Comparison of ENCODE assay signal across 18 mouse cellular contexts in the genomic region with DNA sequence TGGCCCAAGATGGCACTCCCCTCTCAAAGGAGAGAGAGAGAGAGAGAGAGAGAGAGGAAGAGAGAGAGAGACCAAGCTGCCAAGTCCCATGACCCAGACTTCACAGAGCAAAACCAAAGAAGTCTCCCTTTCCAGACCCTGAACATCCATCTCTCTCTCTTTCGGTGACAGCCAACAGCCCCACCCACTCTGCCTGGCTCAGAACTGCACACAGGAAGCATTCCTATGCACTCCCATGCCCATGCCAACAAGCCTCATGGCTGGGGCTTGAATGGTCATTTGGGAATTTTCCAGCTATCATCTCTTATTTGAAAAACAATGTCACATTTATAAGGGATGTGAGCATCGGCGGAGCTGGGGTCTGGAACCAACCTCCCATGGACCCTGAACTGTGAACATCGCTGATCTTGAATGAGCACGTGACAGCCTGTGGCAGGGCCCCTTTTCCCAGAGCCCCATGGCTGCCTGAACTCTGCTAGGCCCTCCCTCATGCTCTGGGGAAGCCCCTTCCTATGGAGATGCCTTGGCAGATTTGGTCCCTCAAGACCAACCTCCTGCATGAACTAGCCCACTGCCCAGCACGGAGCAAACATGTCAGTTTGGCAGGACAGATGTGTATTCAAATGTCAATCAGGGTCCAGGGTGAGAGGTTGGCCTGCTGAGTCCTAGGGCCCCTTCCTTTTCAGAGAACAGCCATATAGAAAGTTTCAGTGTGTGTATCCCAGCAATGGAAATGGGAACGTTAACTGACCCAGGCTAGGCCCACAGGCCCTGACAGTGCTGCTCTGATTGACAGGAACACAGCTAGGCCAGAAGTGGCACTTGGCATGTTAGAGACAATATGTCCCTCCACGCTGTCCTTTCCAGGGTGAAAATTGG.
DNase-seq lines count a peak whose midpoint lies in the region; ATAC-seq and TF ChIP-seq lines count a peak whose summit lies in the region.
"Had no signal": no experiment of that assay in that cellular context is flagged by ENCODE, and none has a peak within 500 bp of the region (broad histone marks: within the 10 kb centered on the region; RNA-seq: fewer than 3 reads in every experiment).

No protein-coding gene starts in this region.

- H3K4me3 ChIP-seq in heart, embryonic 11.5 days (ENCODE audit: low read depth, low read length): no peak overlapping the region
- H3K4me3 ChIP-seq in lung, adult 2 months (replicated peaks; ENCODE audit: extremely low read depth, low read depth, low read length): no peak overlapping the region
- H3K4me3 ChIP-seq in embryonic facial prominence, embryonic 15.5 days (replicated peaks): no peak overlapping the region
- H3K4me3 ChIP-seq in limb, embryonic 10.5 days: no peak overlapping the region
- H3K4me3 ChIP-seq: embryonic facial prominence, embryonic 12.5 days; heart, embryonic 13.5 days; midbrain, embryonic 12.5 days; neural tube, embryonic 12.5 days had no signal

- no peak overlapping the region for H3K9ac ChIP-seq in heart, embryonic 11.5 days (ENCODE audit: low read depth, low read length)
- H3K9ac ChIP-seq in embryonic facial prominence, embryonic 15.5 days: no peak overlapping the region
- H3K9ac ChIP-seq: embryonic facial prominence, embryonic 12.5 days; heart, embryonic 13.5 days; midbrain, embryonic 12.5 days; neural tube, embryonic 12.5 days had no signal

- peaks cover 15% of the 10 kb centered on the region; the same call in 1 of the 2 replicates for H3K4me1 ChIP-seq in heart, embryonic 11.5 days (ENCODE audit: control insufficient read depth, insufficient read depth, low read length)
- H3K4me1 ChIP-seq in lung, adult 2 months (ENCODE audit: control insufficient read depth, insufficient read depth, low read length): no peaks in the 10 kb centered on the region
- H3K4me1 ChIP-seq in embryonic facial prominence, embryonic 15.5 days: peaks cover 25% of the 10 kb centered on the region
- H3K4me1 ChIP-seq in limb, embryonic 10.5 days: peaks cover 42% of the 10 kb centered on the region

- TF ChIP-seq POLR2A in lung, adult 2 months (IDR thresholded peaks at IDR 0.05; ENCODE audit: borderline replicate concordance, extremely low read depth, low read depth, low read length): no peak

- ATAC-seq in heart, embryonic 11.5 days (replicated peaks; ENCODE audit: insufficient number of reproducible peaks, low FRiP score, low TSS enrichment): no peak
- no peak for ATAC-seq in embryonic facial prominence, embryonic 15.5 days (ENCODE audit: insufficient number of reproducible peaks, low FRiP score, low TSS enrichment, low read depth)
- ATAC-seq: Patski had no signal

- H3K9me3 ChIP-seq in heart, embryonic 11.5 days (replicated peaks; ENCODE audit: control insufficient read depth, low read length): no peaks in the 10 kb centered on the region
- H3K9me3 ChIP-seq in embryonic facial prominence, embryonic 15.5 days (replicated peaks): no peaks in the 10 kb centered on the region
- no peaks in the 10 kb centered on the region for H3K9me3 ChIP-seq in limb, embryonic 10.5 days (replicated peaks)
- H3K9me3 ChIP-seq: embryonic facial prominence, embryonic 12.5 days; heart, embryonic 13.5 days; midbrain, embryonic 12.5 days; neural tube, embryonic 12.5 days had no signal

- no peaks in the 10 kb centered on the region for H3K36me3 ChIP-seq in heart, embryonic 11.5 days (ENCODE audit: control insufficient read depth, insufficient read depth, low read length)
- H3K36me3 ChIP-seq in embryonic facial prominence, embryonic 15.5 days: no peaks in the 10 kb centered on the region
- H3K36me3 ChIP-seq in limb, embryonic 10.5 days: no peaks in the 10 kb centered on the region
- H3K36me3 ChIP-seq: embryonic facial prominence, embryonic 12.5 days; heart, embryonic 13.5 days; midbrain, embryonic 12.5 days; neural tube, embryonic 12.5 days had no signal

- no peak overlapping the region for H3K4me2 ChIP-seq in heart, embryonic 11.5 days
- H3K4me2 ChIP-seq in embryonic facial prominence, embryonic 15.5 days (replicated peaks): no peak overlapping the region
- H3K4me2 ChIP-seq: embryonic facial prominence, embryonic 12.5 days; heart, embryonic 13.5 days; midbrain, embryonic 12.5 days; neural tube, embryonic 12.5 days had no signal

- WGBS in heart, embryonic 11.5 days (ENCODE audit: insufficient replicate concordance): 63% methylated on average over 8 of the region's 8 CpGs
- 57% methylated on average over 8 of the region's 8 CpGs for WGBS in lung, adult 2 months
- 58% methylated on average over 8 of the region's 8 CpGs for WGBS in embryonic facial prominence, embryonic 15.5 days
- WGBS in limb, embryonic 10.5 days: 73% methylated on average over 8 of the region's 8 CpGs

- no peak overlapping the region for H3K27ac ChIP-seq in heart, embryonic 11.5 days (ENCODE audit: low read depth, low read length)
- H3K27ac ChIP-seq in embryonic facial prominence, embryonic 15.5 days (replicated peaks): 0 out of 2 replicates have a peak overlapping the region, but pooled peaks have one; percentile 22
- peak overlapping the region; percentile 51 for H3K27ac ChIP-seq in limb, embryonic 10.5 days
- H3K27ac ChIP-seq: embryonic facial prominence, embryonic 12.5 days; heart, embryonic 13.5 days; kidney, postnatal 0 days; midbrain, embryonic 12.5 days; neural tube, embryonic 12.5 days had no signal

- no peaks in the 10 kb centered on the region for H3K27me3 ChIP-seq in heart, embryonic 11.5 days (ENCODE audit: control insufficient read depth, insufficient read depth, low read length)
- H3K27me3 ChIP-seq in embryonic facial prominence, embryonic 15.5 days: no peaks in the 10 kb centered on the region
- H3K27me3 ChIP-seq in limb, embryonic 10.5 days (ENCODE audit: low read depth, poor library complexity, severe bottlenecking): 0 out of 2 replicates have a peak, but pooled peaks cover 3% of the 10 kb centered on the region
- H3K27me3 ChIP-seq: embryonic facial prominence, embryonic 12.5 days; heart, embryonic 13.5 days had no signal

- no peak for TF ChIP-seq CTCF in lung, adult 2 months (IDR thresholded peaks at IDR 0.05; ENCODE audit: insufficient read depth, low read length)

- DNase-seq in heart, adult 11 months: peak; percentile 71
- DNase-seq in lung, postnatal 10 days: peak; percentile 27
- no peak for DNase-seq in lung, adult 2 months
- DNase-seq in limb, embryonic 10.5 days (ENCODE audit: low spot score): no peak
- DNase-seq in yolk sac, embryonic 10.5 days (ENCODE audit: low spot score): no peak
- no peak for DNase-seq in adrenal gland, adult 8-10 months
- DNase-seq: cerebellum, adult 11 months; cerebellum, postnatal 36 days; spleen, adult 18-20 months; thymus, postnatal 25 days had no signal

Comparison
In these comparisons a context has a peak if more than half of its experiments do, and no peak if none do; other contexts are left out.
1. DNase-seq: peak in heart, adult 11 months (single experiment) and lung, postnatal 10 days (single experiment); none in lung, adult 2 months (single experiment), limb, embryonic 10.5 days (single experiment), yolk sac, embryonic 10.5 days (single experiment) and adrenal gland, adult 8-10 months (single experiment).